Comparison of ENCODE assay signal across 10 mouse cellular contexts in the genomic region with DNA sequence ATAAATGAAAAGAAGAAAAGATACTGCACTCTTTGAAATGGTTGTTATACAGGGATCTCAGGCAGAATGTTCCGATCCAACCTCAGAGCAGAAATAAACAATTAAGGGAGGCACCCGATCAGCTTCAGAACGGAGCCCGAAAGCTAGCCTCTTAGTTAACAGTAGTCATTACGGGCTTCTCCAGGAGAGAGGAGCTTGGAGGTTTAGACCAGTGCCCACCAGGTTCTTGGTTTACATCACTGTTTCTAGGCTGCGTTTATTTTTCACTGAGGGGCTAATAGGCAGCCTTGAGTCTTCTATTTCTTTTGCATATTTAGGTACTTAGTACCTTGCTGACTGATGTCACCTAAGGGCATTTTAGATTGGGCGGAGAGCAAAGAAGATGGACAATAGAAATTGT. TPM values are rescaled to one million over a fixed set of nuclear protein-coding genes. Genes with fewer than 3 reads are reported as not detected.
A peak's percentile ranks its signal among the peaks of the same experiment; 100 is the strongest.
DNase-seq lines count a peak whose midpoint lies in the region; ATAC-seq and TF ChIP-seq lines count a peak whose summit lies in the region.
"Had no signal": no experiment of that assay in that cellular context is flagged by ENCODE, and none has a peak within 500 bp of the region (broad histone marks: within the 10 kb centered on the region; RNA-seq: fewer than 3 reads in every experiment).

No protein-coding gene starts in this region.

- WGBS in lung, embryonic 15.5 days = 57% methylated on average over 7 of the region's 7 CpGs
- WGBS in forebrain, postnatal 0 days = 20% methylated on average over 7 of the region's 7 CpGs
- 60% methylated on average over 7 of the region's 7 CpGs for WGBS in limb, embryonic 13.5 days
- WGBS in stomach, embryonic 15.5 days = 55% methylated on average over 7 of the region's 7 CpGs

- peak overlapping the region; percentile 84 for H3K4me2 ChIP-seq in lung, embryonic 15.5 days
- H3K4me2 ChIP-seq in forebrain, postnatal 0 days (ENCODE audit: low read depth) = peak overlapping the region; percentile 82
- H3K4me2 ChIP-seq in limb, embryonic 13.5 days (replicated peaks) = peak overlapping the region; percentile 93
- peak overlapping the region; percentile 65; the same call in 1 of the 2 replicates for H3K4me2 ChIP-seq in stomach, embryonic 15.5 days

- no peak for ATAC-seq in lung, embryonic 15.5 days (ENCODE audit: borderline replicate concordance, extremely low read depth, low FRiP score, low TSS enrichment)
- peak; percentile 32 for ATAC-seq in forebrain, postnatal 0 days
- ATAC-seq in limb, embryonic 13.5 days (ENCODE audit: low FRiP score, low read depth) = no peak
- ATAC-seq in stomach, embryonic 15.5 days (ENCODE audit: insufficient read depth, low FRiP score, low read depth) = no peak

- no peaks in the 10 kb centered on the region for H3K36me3 ChIP-seq in lung, embryonic 15.5 days
- no peaks in the 10 kb centered on the region for H3K36me3 ChIP-seq in forebrain, postnatal 0 days (ENCODE audit: insufficient read depth)
- H3K36me3 ChIP-seq in limb, embryonic 13.5 days = no peaks in the 10 kb centered on the region
- no peaks in the 10 kb centered on the region for H3K36me3 ChIP-seq in stomach, embryonic 15.5 days

- H3K9me3 ChIP-seq in lung, embryonic 15.5 days = no peaks in the 10 kb centered on the region
- no peaks in the 10 kb centered on the region for H3K9me3 ChIP-seq in forebrain, postnatal 0 days (ENCODE audit: low read length)
- no peaks in the 10 kb centered on the region for H3K9me3 ChIP-seq in limb, embryonic 13.5 days
- no peaks in the 10 kb centered on the region for H3K9me3 ChIP-seq in stomach, embryonic 15.5 days

- H3K27me3 ChIP-seq in lung, embryonic 15.5 days = peaks cover 8% of the 10 kb centered on the region; the same call in 1 of the 2 replicates
- H3K27me3 ChIP-seq in forebrain, postnatal 0 days (ENCODE audit: insufficient read depth, low read length) = no peaks in the 10 kb centered on the region
- H3K27me3 ChIP-seq in limb, embryonic 13.5 days = 0 out of 2 replicates have a peak, but pooled peaks cover 12% of the 10 kb centered on the region
- H3K27me3 ChIP-seq in stomach, embryonic 15.5 days (replicated peaks) = 0 out of 2 replicates have a peak, but pooled peaks cover 6% of the 10 kb centered on the region

- DNase-seq in lung, postnatal 14 days = no peak
- no peak for DNase-seq in forebrain, postnatal 0 days
- DNase-seq in left cerebral cortex, adult 18-20 months (ENCODE audit: low spot score in 2 of 2) = no peak
- no peak for DNase-seq in layer of hippocampus, postnatal 36 days

- H3K9ac ChIP-seq in lung, embryonic 15.5 days = no peak overlapping the region
- H3K9ac ChIP-seq in forebrain, postnatal 0 days = peak overlapping the region; percentile 64
- no peak overlapping the region for H3K9ac ChIP-seq in limb, embryonic 13.5 days
- no peak overlapping the region for H3K9ac ChIP-seq in stomach, embryonic 15.5 days

- H3K27ac ChIP-seq in lung, embryonic 15.5 days = no peak overlapping the region
- H3K27ac ChIP-seq in forebrain, postnatal 0 days (ENCODE audit: low read depth, low read length) = peak overlapping the region; percentile 90
- H3K27ac ChIP-seq in limb, embryonic 13.5 days = no peak overlapping the region
- no peak overlapping the region for H3K27ac ChIP-seq in stomach, embryonic 15.5 days

- H3K4me3 ChIP-seq in lung, embryonic 15.5 days = peak overlapping the region; percentile 47
- peak overlapping the region; percentile 45 for H3K4me3 ChIP-seq in forebrain, postnatal 0 days (ENCODE audit: low read depth, low read length)
- peak overlapping the region; percentile 54 for H3K4me3 ChIP-seq in limb, embryonic 13.5 days
- H3K4me3 ChIP-seq in stomach, embryonic 15.5 days (replicated peaks) = peak overlapping the region; percentile 38; the same call in 1 of the 2 replicates

- H3K4me1 ChIP-seq in lung, embryonic 15.5 days = peaks cover 11% of the 10 kb centered on the region
- H3K4me1 ChIP-seq in forebrain, postnatal 0 days (ENCODE audit: insufficient read depth) = peaks cover 12% of the 10 kb centered on the region
- H3K4me1 ChIP-seq in limb, embryonic 13.5 days = peaks cover 19% of the 10 kb centered on the region
- peaks cover 5% of the 10 kb centered on the region; the same call in 1 of the 2 replicates for H3K4me1 ChIP-seq in stomach, embryonic 15.5 days

- TF ChIP-seq CTCF in forebrain, postnatal 0 days (IDR thresholded peaks at IDR 0.05; ENCODE audit: low read depth) = no peak

RNA-seq across cellular contexts. Expression of a gene that starts 0.5 kb away (rescaled TPM):
- 0.13 and 0.15 TPM in 2 replicates for polyA plus RNA-seq in lung, embryonic 15.5 days (2015; fragmentation: Nextera tagmentation; extraction: Ambion mirVana)
- total RNA-seq in forebrain, postnatal 0 days (2014; rRNA removed) = 0.38 TPM in 2 replicates
- polyA plus RNA-seq in forebrain, postnatal 0 days (2015; fragmentation: Nextera tagmentation; extraction: Ambion mirVana) = 0.36 and 0.58 TPM in 2 replicates
- 0.09 TPM in 1 of 2 replicates, not detected in the other for polyA plus RNA-seq in limb, embryonic 13.5 days (2015; fragmentation: Nextera tagmentation; extraction: Ambion mirVana)
- polyA plus RNA-seq in stomach, embryonic 15.5 days (2015; fragmentation: Nextera tagmentation; extraction: Ambion mirVana) = not detected in 2 replicates
- 1 to 10 TPM; 1.6 to 2.0 TPM for total RNA-seq in left cerebral cortex, adult 18-20 months (2021)
- under 1 TPM; 0.47 to 0.81 TPM for total RNA-seq in layer of hippocampus, postnatal 36 days (2021)
- total RNA-seq: adrenal gland, postnatal 36 days; granulocyte monocyte progenitor cell, adult 5-6 weeks; MEL had no signal
